Mouse (Mus musculus): Measurements from ENCODE around the gene Sema6d. TPM values are rescaled to one million over a fixed set of nuclear protein-coding genes. Genes with fewer than 3 reads are reported as not detected.
A peak's percentile ranks its signal among the peaks of the same experiment; 100 is the strongest.

Gene Sema6d
- polyA plus RNA-seq, 1 experiment from 2014 or later = 3.4 TPM

GRCm38 (mm10) chr2:124609014-124609413 lies 519.2 kb downstream of the Sema6d start:
- Histone ChIP-seq H3K9ac (no peak overlapping the region), H3K27me3 (peaks cover 42% of the 10 kb centered on the region), H3K4me1 (replicated peaks) (peaks cover 4% of the 10 kb centered on the region; the same call in 1 of the 2 replicates), H3K9me3 (replicated peaks) (no peaks in the 10 kb centered on the region), H3K27ac (replicated peaks) (no peak overlapping the region), H3K36me3 (replicated peaks) (no peaks in the 10 kb centered on the region), H3K4me3 (replicated peaks) (no peak overlapping the region), H3K4me2 (0 out of 2 replicates have a peak overlapping the region, but pooled peaks have one; percentile 65)
- no peak for ATAC-seq (ENCODE audit: insufficient read depth)
- WGBS (ENCODE audit: insufficient replicate concordance) = 23% methylated on average over 5 of the region's 5 CpGs

GRCm38 (mm10) chr2:124609711-124610585 lies 520.2 kb downstream of the Sema6d start:
- H3K9ac ChIP-seq = no peak overlapping the region; the same call in 1 of the 2 replicates
- WGBS (ENCODE audit: insufficient replicate concordance) = under 1% methylated on average over 80 of the region's 80 CpGs

GRCm38 (mm10) chr2:124610586-124611105 lies 520.9 kb downstream of the Sema6d start:
- WGBS (ENCODE audit: insufficient replicate concordance) = under 1% methylated on average over 39 of the region's 39 CpGs
- peak overlapping the region; percentile 65 for H3K4me2 ChIP-seq
- no peaks in the 10 kb centered on the region for H3K36me3 ChIP-seq (replicated peaks)
- no peaks in the 10 kb centered on the region for H3K9me3 ChIP-seq (replicated peaks)
- peak overlapping the region; percentile 56 for H3K4me3 ChIP-seq (replicated peaks)
- H3K4me1 ChIP-seq (replicated peaks) = peaks cover 4% of the 10 kb centered on the region; the same call in 1 of the 2 replicates
- H3K9ac ChIP-seq = no peak overlapping the region; the same call in 1 of the 2 replicates
- peak overlapping the region; percentile 73; the same call in 1 of the 2 replicates for H3K27ac ChIP-seq (replicated peaks)
- no peak; the same call in 1 of the 2 replicates for ATAC-seq (ENCODE audit: insufficient read depth)
- H3K27me3 ChIP-seq = peaks cover 42% of the 10 kb centered on the region

More at GRCm38 (mm10) chr2:124609711-124610585, 520.2 kb downstream of the Sema6d start:
- Histone ChIP-seq H3K27ac (replicated peaks) (peak overlapping the region; percentile 73), H3K4me2 (peak overlapping the region; percentile 65), H3K4me1 (replicated peaks) (peaks cover 4% of the 10 kb centered on the region; the same call in 1 of the 2 replicates), H3K4me3 (replicated peaks) (peak overlapping the region; percentile 56), H3K36me3 (replicated peaks) (no peaks in the 10 kb centered on the region), H3K27me3 (peaks cover 42% of the 10 kb centered on the region), H3K9me3 (replicated peaks) (no peaks in the 10 kb centered on the region)
- ATAC-seq (ENCODE audit: insufficient read depth) = peak; percentile 85

- WGBS (ENCODE audit: insufficient replicate concordance) = 15% methylated on average over 13 of the region's 13 CpGs
These were observed 521.5 kb downstream of the Sema6d start for GRCm38 (mm10) chr2:124611226-124611625.

GRCm38 (mm10) chr2:124612276-124612675 lies 522.5 kb downstream of the Sema6d start:
- H3K4me2 ChIP-seq = peak overlapping the region; percentile 18; the same call in 1 of the 2 replicates
- no peak for ATAC-seq (ENCODE audit: insufficient read depth)
- no peak overlapping the region for H3K9ac ChIP-seq
- H3K27me3 ChIP-seq = peaks cover 42% of the 10 kb centered on the region
- peaks cover 4% of the 10 kb centered on the region; the same call in 1 of the 2 replicates for H3K4me1 ChIP-seq (replicated peaks)
- peak overlapping the region; percentile 56 for H3K4me3 ChIP-seq (replicated peaks)
- no peak overlapping the region for H3K27ac ChIP-seq (replicated peaks)
- WGBS (ENCODE audit: insufficient replicate concordance) = 23% methylated on average over 6 of the region's 6 CpGs
- H3K36me3 ChIP-seq (replicated peaks) = no peaks in the 10 kb centered on the region
- no peaks in the 10 kb centered on the region for H3K9me3 ChIP-seq (replicated peaks)

More at GRCm38 (mm10) chr2:124611226-124611625, 521.5 kb downstream of the Sema6d start:
- H3K4me1 ChIP-seq (replicated peaks) = peaks cover 4% of the 10 kb centered on the region; the same call in 1 of the 2 replicates
- ATAC-seq (ENCODE audit: insufficient read depth) = no peak
- no peak overlapping the region for H3K27ac ChIP-seq (replicated peaks)
- H3K4me2 ChIP-seq = peak overlapping the region; percentile 65
- H3K27me3 ChIP-seq = peaks cover 42% of the 10 kb centered on the region
- peak overlapping the region; percentile 56 for H3K4me3 ChIP-seq (replicated peaks)
- no peak overlapping the region for H3K9ac ChIP-seq
- H3K9me3 ChIP-seq (replicated peaks) = no peaks in the 10 kb centered on the region
- no peaks in the 10 kb centered on the region for H3K36me3 ChIP-seq (replicated peaks)

GRCm38 (mm10) chr2:124612727-124613510 lies 523.1 kb downstream of the Sema6d start:
- peaks cover 4% of the 10 kb centered on the region; the same call in 1 of the 2 replicates for H3K4me1 ChIP-seq (replicated peaks)
- no peaks in the 10 kb centered on the region for H3K36me3 ChIP-seq (replicated peaks)
- 55% methylated on average over 10 of the region's 10 CpGs for WGBS (ENCODE audit: insufficient replicate concordance)
- ATAC-seq (ENCODE audit: insufficient read depth) = no peak
- no peak overlapping the region for H3K27ac ChIP-seq (replicated peaks)
- peaks cover 42% of the 10 kb centered on the region for H3K27me3 ChIP-seq
- peak overlapping the region; percentile 56 for H3K4me3 ChIP-seq (replicated peaks)
- no peak overlapping the region for H3K9ac ChIP-seq
- peak overlapping the region; percentile 13; the same call in 1 of the 2 replicates for H3K4me2 ChIP-seq
- no peaks in the 10 kb centered on the region for H3K9me3 ChIP-seq (replicated peaks)

- peak overlapping the region; percentile 13; the same call in 1 of the 2 replicates for H3K4me2 ChIP-seq
- no peak for ATAC-seq (ENCODE audit: insufficient read depth)
- no peaks in the 10 kb centered on the region for H3K36me3 ChIP-seq (replicated peaks)
- no peaks in the 10 kb centered on the region for H3K9me3 ChIP-seq (replicated peaks)
- H3K27me3 ChIP-seq = peaks cover 37% of the 10 kb centered on the region
- H3K9ac ChIP-seq = no peak overlapping the region
- H3K27ac ChIP-seq (replicated peaks) = no peak overlapping the region
- WGBS (ENCODE audit: insufficient replicate concordance) = 31% methylated on average over 3 of the region's 3 CpGs
- H3K4me1 ChIP-seq (replicated peaks) = no peaks in the 10 kb centered on the region
- H3K4me3 ChIP-seq (replicated peaks) = no peak overlapping the region
These were observed 524.0 kb downstream of the Sema6d start for GRCm38 (mm10) chr2:124613671-124614210.

GRCm38 (mm10) chr2:124616746-124617145 lies 527.0 kb downstream of the Sema6d start:
- Histone ChIP-seq H3K4me2 (no peak overlapping the region), H3K4me1 (replicated peaks) (no peaks in the 10 kb centered on the region), H3K27ac (replicated peaks) (no peak overlapping the region), H3K4me3 (replicated peaks) (no peak overlapping the region), H3K36me3 (replicated peaks) (no peaks in the 10 kb centered on the region), H3K9ac (no peak overlapping the region), H3K9me3 (replicated peaks) (no peaks in the 10 kb centered on the region), H3K27me3 (peaks cover 7% of the 10 kb centered on the region)
- no peak for ATAC-seq (ENCODE audit: insufficient read depth)
- WGBS (ENCODE audit: insufficient replicate concordance) = 33% methylated on average over 4 of the region's 4 CpGs

GRCm38 (mm10) chr2:124617440-124617839 lies 527.7 kb downstream of the Sema6d start:
- H3K27me3 ChIP-seq = no peaks in the 10 kb centered on the region
- H3K4me3 ChIP-seq (replicated peaks) = no peak overlapping the region
- WGBS (ENCODE audit: insufficient replicate concordance) = 53% methylated on average over 9 of the region's 9 CpGs
- H3K9ac ChIP-seq = no peak overlapping the region
- H3K36me3 ChIP-seq (replicated peaks) = no peaks in the 10 kb centered on the region
- no peak overlapping the region for H3K27ac ChIP-seq (replicated peaks)
- ATAC-seq (ENCODE audit: insufficient read depth) = no peak
- no peak overlapping the region for H3K4me2 ChIP-seq
- no peaks in the 10 kb centered on the region for H3K9me3 ChIP-seq (replicated peaks)
- H3K4me1 ChIP-seq (replicated peaks) = no peaks in the 10 kb centered on the region

GRCm38 (mm10) chr2:124618091-124618490 lies 528.3 kb downstream of the Sema6d start:
- Histone ChIP-seq H3K4me2 (no peak overlapping the region), H3K27me3 (no peaks in the 10 kb centered on the region), H3K4me3 (replicated peaks) (no peak overlapping the region), H3K4me1 (replicated peaks) (no peaks in the 10 kb centered on the region), H3K9me3 (replicated peaks) (no peaks in the 10 kb centered on the region), H3K9ac (no peak overlapping the region), H3K27ac (replicated peaks) (no peak overlapping the region), H3K36me3 (replicated peaks) (no peaks in the 10 kb centered on the region)
- ATAC-seq (ENCODE audit: insufficient read depth) = no peak
- 62% methylated on average over 5 of the region's 5 CpGs for WGBS (ENCODE audit: insufficient replicate concordance)
